Mouse (Mus musculus) urinary bladder, postnatal 14 days (tissue): ENCODE results near the gene Tbc1d8b.

ENCODE experiments used
- DNase-seq: peaks from one replicate; pipeline ENCODE4 v3.0.0; 2021; ENCODE audit warnings: low spot score

Gene Tbc1d8b

DNA sequence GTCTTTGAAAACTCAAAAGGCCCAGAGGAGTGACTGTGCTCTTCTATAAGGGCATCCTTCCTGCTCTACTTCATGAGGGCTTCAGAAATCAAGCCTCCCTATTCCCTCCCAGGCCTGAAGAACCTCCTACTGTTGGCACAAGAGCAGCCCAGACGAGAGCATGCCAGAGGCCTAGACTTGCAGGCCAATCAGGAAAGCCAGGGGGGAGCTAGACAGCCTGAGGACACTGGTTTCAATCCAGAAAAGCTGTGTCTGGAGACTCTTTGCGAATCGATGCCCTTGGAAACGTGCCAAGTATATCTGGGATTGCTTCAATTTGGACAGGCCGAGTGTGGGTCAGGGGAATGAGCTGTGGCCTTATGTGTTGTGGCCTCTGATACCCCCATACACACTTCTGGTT, 94.6 kb downstream of the Tbc1d8b start:
- no peak for DNase-seq

DNA sequence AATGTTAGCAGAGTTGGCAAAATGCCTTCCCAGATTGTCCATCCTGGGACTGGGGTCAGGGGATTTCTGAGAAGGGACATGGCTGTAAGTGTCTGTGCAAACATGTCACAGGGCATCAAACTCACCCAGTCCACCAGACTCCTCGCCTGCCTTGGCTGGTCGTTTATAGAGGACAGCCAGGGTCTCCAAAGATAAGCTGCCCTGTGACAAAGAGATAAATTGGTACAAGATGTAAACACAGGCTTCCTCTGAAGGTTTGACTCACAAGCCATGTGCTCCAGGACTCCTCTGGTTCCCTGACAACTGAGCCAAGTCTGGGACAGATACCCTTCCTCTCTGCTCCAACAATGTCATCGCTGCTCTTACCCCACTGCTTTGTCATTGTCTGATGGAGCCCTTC, 96.2 kb downstream of the Tbc1d8b start:
- DNase-seq, result no peak

DNA sequence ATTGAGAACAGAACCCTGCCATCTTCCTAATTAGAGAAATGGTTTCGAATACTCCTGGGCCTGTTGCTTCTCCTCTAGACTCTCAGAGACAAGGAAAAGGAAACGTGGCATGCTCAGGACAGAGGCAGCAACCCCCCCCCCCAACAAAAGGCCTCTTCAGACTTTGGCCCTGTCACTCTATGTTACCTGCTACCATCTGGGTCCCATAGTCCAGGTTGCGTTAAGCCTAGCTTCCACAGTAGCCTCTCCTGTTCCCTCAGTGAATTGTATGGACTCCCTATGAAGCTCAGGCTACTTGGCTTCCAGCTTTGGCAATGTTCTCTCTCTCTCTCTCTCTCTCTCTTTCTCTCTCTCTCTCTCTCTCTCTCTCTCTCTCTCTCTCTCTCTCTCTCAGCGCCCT, 96.8 kb downstream of the Tbc1d8b start:
- DNase-seq, result no peak

DNA sequence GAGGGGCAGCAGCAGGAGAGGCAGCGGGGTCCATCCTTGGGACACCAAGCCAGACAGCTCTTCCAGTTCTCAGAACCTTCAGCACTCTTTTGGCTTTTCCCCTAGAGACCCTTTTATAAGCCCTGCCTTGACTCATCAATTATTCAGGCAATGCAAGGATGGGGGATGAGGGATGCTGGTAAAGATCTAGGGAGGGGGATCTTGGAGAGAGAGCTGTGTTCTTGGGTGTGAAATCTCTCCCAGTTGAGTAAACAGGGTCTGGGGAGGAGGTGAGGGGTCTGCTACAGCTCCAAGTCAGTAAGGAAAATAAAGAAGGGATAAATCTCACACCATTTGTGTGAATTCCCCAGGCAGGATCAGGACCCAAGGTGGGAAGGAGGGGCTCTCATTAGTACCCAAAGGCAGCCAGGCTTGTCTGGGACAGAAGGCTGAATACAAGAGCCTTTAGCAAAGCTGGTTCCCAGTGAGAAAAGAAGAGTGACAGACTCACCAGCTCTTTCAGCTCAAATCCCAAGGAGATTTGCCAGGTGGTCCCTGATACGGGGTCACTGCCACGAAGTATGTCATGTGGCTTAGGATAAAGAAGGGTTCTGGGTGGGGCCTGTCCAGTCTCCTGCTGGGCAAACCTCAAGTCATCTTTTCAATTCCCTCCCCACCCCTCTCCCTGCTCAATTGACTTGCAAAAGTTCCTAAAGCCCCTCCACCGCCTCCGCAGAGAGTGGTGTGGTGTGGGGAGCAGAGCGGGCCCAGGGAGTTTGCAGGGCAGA, 97.7 kb downstream of the Tbc1d8b start, which contains the start of gene Ripply1:
Gene Ripply1, minus strand, starts transcription at position 76 of the 767 bp plus-strand sequence.
- no peak for DNase-seq

DNA sequence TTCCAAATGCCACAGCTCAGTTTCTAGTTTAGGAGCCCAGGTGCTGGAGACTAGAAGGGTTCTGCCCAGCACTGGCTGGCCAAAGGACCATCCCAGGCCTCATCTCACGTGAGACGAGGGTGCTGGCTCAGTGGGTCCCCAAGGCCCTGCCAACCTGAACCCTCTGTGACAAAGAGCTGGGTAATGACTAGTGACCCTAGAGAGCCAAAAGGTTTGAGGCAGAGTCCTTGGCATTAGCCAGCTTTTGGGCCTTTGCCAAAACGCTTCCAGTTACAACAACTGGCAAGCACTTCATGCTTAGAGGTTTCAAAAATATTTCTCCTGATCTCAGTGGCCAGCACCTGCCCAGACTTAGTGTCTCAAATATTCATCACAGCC, 98.2 kb downstream of the Tbc1d8b start:
- peak; percentile 3 for DNase-seq

DNA sequence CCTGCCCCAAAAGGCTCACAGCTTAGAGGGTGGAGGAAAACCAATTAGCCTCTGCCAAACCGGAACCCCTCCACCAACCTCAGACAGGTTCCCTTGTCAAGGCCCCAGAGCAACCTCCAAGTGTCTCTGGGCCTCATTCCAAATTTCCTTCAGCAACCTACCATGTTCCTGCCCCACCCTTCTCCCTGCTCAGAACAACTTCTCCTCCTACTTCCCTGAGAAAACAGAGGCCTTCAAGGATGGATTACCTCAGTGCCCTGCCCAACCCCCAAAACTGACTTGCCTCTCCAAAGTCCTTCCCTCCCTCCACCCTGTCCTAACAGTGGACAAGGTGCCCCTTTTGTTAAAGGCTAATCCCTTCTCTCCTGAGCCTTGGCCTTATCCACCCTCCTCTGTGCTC, 101.0 kb downstream of the Tbc1d8b start:
- DNase-seq, result no peak

DNA sequence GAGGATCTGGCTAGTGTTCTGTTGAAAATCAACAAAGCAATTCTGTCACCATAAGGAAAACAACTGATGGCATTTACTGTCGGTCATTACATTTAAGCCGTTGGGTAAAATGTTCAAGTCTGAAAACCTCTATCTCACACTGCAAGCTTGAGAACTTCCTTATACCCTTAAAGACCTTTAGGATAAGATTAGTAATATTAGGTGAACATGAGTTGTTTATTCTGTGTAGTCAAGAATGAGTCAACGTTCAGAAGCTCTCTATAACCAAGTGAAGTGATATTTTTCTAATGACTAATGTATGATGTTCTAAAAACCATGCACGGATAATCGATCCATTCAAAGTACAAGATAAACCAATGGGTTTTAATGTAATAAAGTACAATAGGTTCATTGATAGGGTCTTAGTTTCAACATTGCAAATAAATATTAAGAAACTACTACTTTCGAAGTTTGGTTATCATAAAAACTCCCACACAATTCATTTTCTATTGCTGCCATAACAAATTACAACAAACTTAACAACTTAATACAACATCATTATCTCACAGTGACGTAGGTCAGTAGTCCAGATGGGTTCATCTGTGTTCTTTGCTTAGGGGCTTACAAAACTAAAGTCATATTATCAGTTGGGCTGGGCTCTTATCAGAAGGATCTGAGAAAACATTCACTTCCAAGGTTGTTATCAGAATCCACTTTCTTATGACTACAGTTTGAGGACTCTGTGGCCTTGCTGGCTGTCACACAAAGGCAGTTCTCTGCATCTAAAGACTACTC, 109.5 kb downstream of the Tbc1d8b start:
- DNase-seq, result no peak

DNA sequence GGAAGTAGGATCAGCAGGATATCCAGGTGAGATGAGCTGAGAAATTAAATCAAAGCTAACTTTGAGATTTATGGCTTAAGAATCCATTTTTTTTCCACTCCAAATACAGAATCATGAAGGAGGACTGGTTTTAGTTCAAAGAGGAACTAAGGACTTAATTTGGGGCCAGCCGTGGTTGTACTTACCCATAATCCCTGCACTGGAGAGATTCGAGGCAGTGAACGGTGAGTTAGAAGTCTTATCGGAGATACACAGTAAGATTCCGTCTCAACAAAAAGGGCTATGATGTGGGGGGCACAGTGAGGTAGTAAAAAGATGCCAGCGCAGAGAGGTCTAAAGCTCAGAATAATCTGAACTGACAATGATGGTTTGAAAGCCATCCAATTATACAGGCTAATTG, 111.2 kb downstream of the Tbc1d8b start:
- DNase-seq, result no peak

DNA sequence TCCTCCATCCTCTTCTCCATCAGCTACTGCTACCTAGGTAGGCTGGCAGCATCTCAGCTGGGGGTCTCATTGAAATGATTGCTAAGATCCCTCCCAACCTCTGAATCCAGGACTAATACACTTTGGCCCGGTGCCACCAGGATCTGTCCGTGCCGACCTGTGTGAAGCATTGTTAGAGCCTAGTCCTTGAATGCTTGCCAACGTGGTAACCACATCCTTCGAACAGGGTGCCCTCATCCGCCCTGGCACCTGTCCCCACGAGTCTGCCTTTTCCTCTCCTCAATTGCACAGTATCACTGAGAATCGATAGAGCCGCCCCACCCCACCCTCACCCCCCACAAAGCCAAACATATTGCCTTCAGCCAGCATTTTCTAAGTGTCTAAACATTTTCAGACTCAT, 113.1 kb downstream of the Tbc1d8b start:
- no peak for DNase-seq

DNA sequence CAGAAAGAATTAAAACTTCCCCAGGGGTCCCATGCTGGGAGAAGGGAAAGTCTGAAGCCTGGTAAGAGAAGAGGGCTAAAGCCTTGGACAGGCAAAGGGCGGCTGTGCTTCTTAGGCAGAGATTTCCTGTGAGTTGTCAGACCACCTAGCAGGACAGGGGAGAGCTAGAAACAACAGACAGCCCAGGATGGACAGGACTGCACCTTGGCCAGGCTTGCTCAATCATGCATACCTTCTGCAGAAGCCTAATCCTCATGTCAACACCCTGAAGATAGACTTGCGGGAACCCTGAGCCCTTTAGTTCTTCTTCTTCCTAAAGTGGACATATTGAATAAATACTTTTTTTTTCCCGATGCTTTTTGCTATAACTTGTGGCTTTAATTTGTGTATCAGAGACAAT, 115.2 kb downstream of the Tbc1d8b start:
- no peak for DNase-seq

DNA sequence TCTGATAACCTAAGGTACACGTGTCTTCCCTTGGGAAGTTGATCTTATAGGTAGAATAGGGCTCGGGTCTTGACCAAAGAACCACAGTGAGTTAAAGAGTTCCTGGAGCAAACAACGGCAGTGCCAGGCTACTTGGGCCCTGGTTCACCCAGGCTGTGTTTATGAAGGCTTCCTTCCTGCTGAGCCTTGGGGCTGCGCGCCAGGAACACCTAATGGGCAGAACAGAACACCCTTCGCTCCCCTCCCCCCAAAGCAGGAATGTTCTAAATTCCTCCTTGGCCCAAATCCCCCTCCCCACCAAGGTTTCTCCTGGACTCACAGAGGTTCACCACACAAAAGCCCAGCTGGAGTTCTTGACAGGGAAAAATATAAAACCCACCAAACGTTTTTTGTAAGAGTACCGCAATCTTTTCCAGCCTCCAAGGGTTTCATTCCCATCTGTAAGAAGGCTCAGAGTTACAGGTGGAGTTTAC, 115.6 kb downstream of the Tbc1d8b start, which contains the start of gene Cldn2:
Gene Cldn2, plus strand, starts transcription at position 423 of the 473 bp plus-strand sequence.
- no peak for DNase-seq
